Mouse (Mus musculus) midbrain, embryonic 16.5 days (tissue): Measurements from ENCODE around the gene Snx30. TPM values are rescaled to one million over a fixed set of nuclear protein-coding genes. Genes with fewer than 3 reads are reported as not detected.

Source experiments
- ATAC-seq: fragments of 200-750 bp; cut with Nextera tagmentation; 2 replicates; pipeline ENCODE4 v1.8.0; 2017; ENCODE audit warnings: moderate TSS enrichment
- H3K27ac ChIP-seq: fragments of 300-500 bp; sonication (generic); 2 replicates; pipeline ENCODE4 v1.5.1; 2014; ENCODE audit warnings: mild to moderate bottlenecking, low read length, mixed read lengths
- H3K27me3 ChIP-seq: fragments of 300-500 bp; sonication (generic); 2 replicates; pipeline ENCODE4 v1.6.1; 2014; ENCODE audit warnings: low read depth, low read length, mixed read lengths; ENCODE audit not compliant: control insufficient read depth, insufficient read depth
- H3K36me3 ChIP-seq: fragments of 300-500 bp; sonication (generic); 2 replicates; pipeline ENCODE4 v1.6.1; 2014; ENCODE audit warnings: mild to moderate bottlenecking, low read length, moderate library complexity, mixed read lengths; ENCODE audit not compliant: control insufficient read depth, insufficient read depth
- H3K4me1 ChIP-seq: fragments of 300-500 bp; sonication (generic); 2 replicates; pipeline ENCODE4 v1.6.1; 2014; ENCODE audit warnings: mild to moderate bottlenecking, low read length, mixed read lengths; ENCODE audit not compliant: control insufficient read depth, insufficient read depth
- H3K4me2 ChIP-seq: fragments of 300-500 bp; sonication (generic); 2 replicates; pipeline ENCODE4 v1.6.1; 2014; ENCODE audit warnings: mild to moderate bottlenecking, low read length, mixed read lengths
- H3K4me3 ChIP-seq: fragments of 300-500 bp; sonication (generic); 2 replicates; pipeline ENCODE4 v1.5.1; 2014; ENCODE audit warnings: low read depth, mild to moderate bottlenecking, low read length, moderate library complexity, mixed read lengths
- H3K9ac ChIP-seq: fragments of 300-500 bp; sonication (generic); 2 replicates; pipeline ENCODE4 v1.6.1; 2014; ENCODE audit warnings: low read depth, low read length, mixed read lengths
- H3K9me3 ChIP-seq: fragments of 300-500 bp; sonication (generic); replicated peaks from 2 replicates; pipeline ENCODE4 v1.6.1; 2014; ENCODE audit warnings: mild to moderate bottlenecking, low read length, mixed read lengths; ENCODE audit not compliant: control insufficient read depth, poor library complexity, severe bottlenecking
- WGBS: fragments of 180-500 bp; shearing (Covaris S2); extraction: QIAGEN DNeasy Blood & Tissue Kit; methylation state at CpG from one replicate; pipeline ENCODE4 v1.1.7; 2014; 5-methylcytosine and 5-hydroxymethylcytosine counted together
- polyA plus RNA-seq: library from polyadenylated mRNA; unstranded; fragments of >200 nt; fragmentation: Nextera tagmentation; extraction: Ambion mirVana; gene quantifications from 2 replicates; pipeline ENCODE4 v1.2.1, GENCODE M21; 2015

The Snx30 gene
- polyA plus RNA-seq, 1 experiment from 2014 or later: 17.7 TPM

- H3K9me3 ChIP-seq: no peaks in the 10 kb centered on the region
- ATAC-seq: no peak
- H3K36me3 ChIP-seq: no peaks in the 10 kb centered on the region
- no peak overlapping the region for H3K4me3 ChIP-seq
- peaks cover 12% of the 10 kb centered on the region for H3K4me1 ChIP-seq
- no peak overlapping the region for H3K9ac ChIP-seq
- WGBS: 78% methylated on average over 5 of the region's 5 CpGs
- H3K27ac ChIP-seq: no peak overlapping the region
- H3K27me3 ChIP-seq: no peaks in the 10 kb centered on the region
- H3K4me2 ChIP-seq: no peak overlapping the region
Observed at GRCm38 (mm10) chr4:59817790-59818189, 12.2 kb downstream of the Snx30 start.

GRCm38 (mm10) chr4:59818498-59818897 is 12.9 kb downstream of the Snx30 start:
- Histone ChIP-seq H3K36me3 (no peaks in the 10 kb centered on the region), H3K4me3 (no peak overlapping the region), H3K9ac (no peak overlapping the region), H3K4me2 (no peak overlapping the region), H3K27ac (no peak overlapping the region), H3K4me1 (peaks cover 12% of the 10 kb centered on the region), H3K9me3 (no peaks in the 10 kb centered on the region), H3K27me3 (no peaks in the 10 kb centered on the region)
- ATAC-seq: no peak
- 73% methylated on average over 10 of the region's 10 CpGs for WGBS

GRCm38 (mm10) chr4:59819054-59819472 is 13.4 kb downstream of the Snx30 start:
- H3K4me2 ChIP-seq: no peak overlapping the region
- no peaks in the 10 kb centered on the region for H3K27me3 ChIP-seq
- no peaks in the 10 kb centered on the region for H3K9me3 ChIP-seq
- H3K27ac ChIP-seq: no peak overlapping the region
- H3K4me1 ChIP-seq: peaks cover 12% of the 10 kb centered on the region
- 55% methylated on average over 7 of the region's 7 CpGs for WGBS
- no peak overlapping the region for H3K4me3 ChIP-seq
- ATAC-seq: peak; percentile 63
- no peak overlapping the region for H3K9ac ChIP-seq
- no peaks in the 10 kb centered on the region for H3K36me3 ChIP-seq

GRCm38 (mm10) chr4:59819477-59820022 is 13.9 kb downstream of the Snx30 start:
- Histone ChIP-seq H3K9me3 (no peaks in the 10 kb centered on the region), H3K4me2 (no peak overlapping the region), H3K9ac (no peak overlapping the region), H3K27me3 (no peaks in the 10 kb centered on the region), H3K27ac (no peak overlapping the region), H3K4me3 (no peak overlapping the region), H3K4me1 (peaks cover 12% of the 10 kb centered on the region), H3K36me3 (no peaks in the 10 kb centered on the region)
- WGBS: 23% methylated on average over 12 of the region's 12 CpGs
- peak; percentile 80 for ATAC-seq

GRCm38 (mm10) chr4:59821516-59821915 is 15.9 kb downstream of the Snx30 start:
- WGBS: 94% methylated on average over 1 of the region's 1 CpGs
- H3K4me1 ChIP-seq: peaks cover 7% of the 10 kb centered on the region

GRCm38 (mm10) chr4:59822119-59822518 is 16.5 kb downstream of the Snx30 start:
- Histone ChIP-seq H3K4me1 (peaks cover 7% of the 10 kb centered on the region), H3K27me3 (no peaks in the 10 kb centered on the region), H3K27ac (no peak overlapping the region), H3K9ac (no peak overlapping the region), H3K4me2 (no peak overlapping the region), H3K36me3 (no peaks in the 10 kb centered on the region), H3K9me3 (no peaks in the 10 kb centered on the region), H3K4me3 (no peak overlapping the region)
- WGBS: 86% methylated on average over 4 of the region's 4 CpGs
- ATAC-seq: no peak

More at GRCm38 (mm10) chr4:59821516-59821915, 15.9 kb downstream of the Snx30 start:
- no peaks in the 10 kb centered on the region for H3K9me3 ChIP-seq
- no peak for ATAC-seq
- no peak overlapping the region for H3K27ac ChIP-seq
- H3K9ac ChIP-seq: no peak overlapping the region
- H3K4me3 ChIP-seq: no peak overlapping the region
- no peak overlapping the region for H3K4me2 ChIP-seq
- H3K36me3 ChIP-seq: no peaks in the 10 kb centered on the region
- H3K27me3 ChIP-seq: no peaks in the 10 kb centered on the region

- peaks cover 7% of the 10 kb centered on the region for H3K4me1 ChIP-seq
- no peaks in the 10 kb centered on the region for H3K36me3 ChIP-seq
- no peak overlapping the region for H3K9ac ChIP-seq
- WGBS: 62% methylated on average over 7 of the region's 7 CpGs
- H3K4me2 ChIP-seq: no peak overlapping the region
- no peaks in the 10 kb centered on the region for H3K27me3 ChIP-seq
- H3K9me3 ChIP-seq: no peaks in the 10 kb centered on the region
- H3K27ac ChIP-seq: no peak overlapping the region
- ATAC-seq: no peak
- no peak overlapping the region for H3K4me3 ChIP-seq
Observed at GRCm38 (mm10) chr4:59823470-59823869, 17.8 kb downstream of the Snx30 start.

GRCm38 (mm10) chr4:59824860-59825259 is 19.2 kb downstream of the Snx30 start:
- H3K9ac ChIP-seq: no peak overlapping the region
- no peaks in the 10 kb centered on the region for H3K36me3 ChIP-seq
- H3K9me3 ChIP-seq: no peaks in the 10 kb centered on the region
- WGBS: 93% methylated on average over 5 of the region's 5 CpGs
- no peak for ATAC-seq
- no peak overlapping the region for H3K4me3 ChIP-seq
- no peak overlapping the region for H3K4me2 ChIP-seq
- no peak overlapping the region for H3K27ac ChIP-seq
- no peaks in the 10 kb centered on the region for H3K4me1 ChIP-seq
- H3K27me3 ChIP-seq: no peaks in the 10 kb centered on the region

GRCm38 (mm10) chr4:59825634-59826033 is 20.0 kb downstream of the Snx30 start:
- no peaks in the 10 kb centered on the region for H3K9me3 ChIP-seq
- no peaks in the 10 kb centered on the region for H3K27me3 ChIP-seq
- H3K4me3 ChIP-seq: no peak overlapping the region
- no peak overlapping the region for H3K4me2 ChIP-seq
- H3K27ac ChIP-seq: no peak overlapping the region
- H3K36me3 ChIP-seq: no peaks in the 10 kb centered on the region
- H3K9ac ChIP-seq: no peak overlapping the region
- WGBS: 88% methylated on average over 6 of the region's 6 CpGs
- no peak for ATAC-seq
- H3K4me1 ChIP-seq: no peaks in the 10 kb centered on the region
